Mouse (Mus musculus) cerebellum, adult 9-11 months (tissue): ENCODE measurements around the gene Zfp286.
"Not testable (repeated sequence)": the region's sequence is repeated elsewhere in the genome, so short reads cannot be mapped to it uniquely, and the experiment has no call there.

Source experiments
- DNase-seq: peaks from one replicate; pipeline ENCODE4 v3.0.0; 2022

Gene Zfp286

GRCm38 (mm10) chr11:62776510-62776909 is 12.8 kb downstream of the Zfp286 start:
- no peak for DNase-seq

- DNase-seq: no peak
These were observed 28.4 kb downstream of the Zfp286 start for GRCm38 (mm10) chr11:62760755-62761457.

GRCm38 (mm10) chr11:62758491-62758890 is 30.8 kb downstream of the Zfp286 start:
- no peak for DNase-seq

- DNase-seq: no peak
These were observed 31.4 kb downstream of the Zfp286 start for GRCm38 (mm10) chr11:62757906-62758305.

- no peak for DNase-seq
These were observed 32.1 kb downstream of the Zfp286 start for GRCm38 (mm10) chr11:62757143-62757507.

- peak; percentile 99 for DNase-seq
These were observed 32.7 kb downstream of the Zfp286 start for GRCm38 (mm10) chr11:62756456-62757142.

GRCm38 (mm10) chr11:62752780-62753179 is 36.5 kb downstream of the Zfp286 start, which contains the start of gene Gm10428:
Gm10428 (plus strand) TSS chr11:62753100.
- no peak for DNase-seq

- DNase-seq: no peak
These were observed 37.1 kb downstream of the Zfp286 start for GRCm38 (mm10) chr11:62752191-62752590.

GRCm38 (mm10) chr11:62749445-62749844 is 39.8 kb downstream of the Zfp286 start:
- not testable (repeated sequence) for DNase-seq

- no peak for DNase-seq
These were observed 41.2 kb downstream of the Zfp286 start for GRCm38 (mm10) chr11:62748062-62748461.

- no peak for DNase-seq
These were observed 42.0 kb downstream of the Zfp286 start for GRCm38 (mm10) chr11:62747227-62747626.

- DNase-seq: peak; percentile 87
These were observed 43.2 kb downstream of the Zfp286 start for GRCm38 (mm10) chr11:62746001-62746533.

GRCm38 (mm10) chr11:62744103-62744502 is 45.2 kb downstream of the Zfp286 start:
- DNase-seq: peak; percentile 72

- DNase-seq: no peak
These were observed 46.9 kb downstream of the Zfp286 start for GRCm38 (mm10) chr11:62742261-62742957.

- no peak for DNase-seq
These were observed 48.1 kb downstream of the Zfp286 start for GRCm38 (mm10) chr11:62741186-62741585.

- DNase-seq: no peak
These were observed 56.6 kb downstream of the Zfp286 start for GRCm38 (mm10) chr11:62732665-62733064.

GRCm38 (mm10) chr11:62732022-62732387 is 57.3 kb downstream of the Zfp286 start:
- no peak for DNase-seq

GRCm38 (mm10) chr11:62731311-62732021 is 57.8 kb downstream of the Zfp286 start, which contains the start of gene Zfp287:
Zfp287 (minus strand) TSS chr11:62731905.
- peak; percentile 95 for DNase-seq

GRCm38 (mm10) chr11:62728276-62728675 is 61.0 kb downstream of the Zfp286 start:
- no peak for DNase-seq

- no peak for DNase-seq
These were observed 78.6 kb downstream of the Zfp286 start for GRCm38 (mm10) chr11:62710657-62711056.

- no peak for DNase-seq
These were observed 81.0 kb downstream of the Zfp286 start for GRCm38 (mm10) chr11:62708252-62708651.

- no peak for DNase-seq
These were observed 83.1 kb downstream of the Zfp286 start for GRCm38 (mm10) chr11:62706141-62706540.
